Mouse (Mus musculus): ENCODE data around the gene Pom121.

DNA sequence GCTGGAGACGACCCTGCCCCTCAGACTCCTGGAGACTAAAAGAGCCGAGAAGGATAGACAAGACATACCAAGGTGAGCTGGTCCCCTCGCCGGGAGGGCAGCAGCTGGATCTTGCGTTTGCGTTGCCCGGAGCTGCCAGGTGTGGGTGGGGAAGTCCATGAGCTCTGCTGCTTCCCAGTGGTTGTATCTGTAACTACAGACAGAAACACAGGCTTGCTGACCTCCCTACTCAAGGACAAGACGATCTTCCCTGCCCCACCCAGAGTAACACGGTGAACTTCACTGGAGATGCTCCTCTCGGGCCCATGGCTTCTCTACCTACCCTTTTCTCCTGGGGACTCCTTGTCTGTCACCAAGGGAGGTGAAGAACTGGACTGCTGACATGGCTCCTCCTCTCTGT, 10.6 kb downstream of the Pom121 start:
- TF ChIP-seq POLR2A (IDR thresholded peaks at IDR 0.05; ENCODE audit: borderline replicate concordance, low read depth, low read length) (no peak), CTCF (IDR thresholded peaks at IDR 0.05; ENCODE audit: low read depth, low read length) (no peak)

Measured in bone marrow macrophage, adult 2 months (primary cell).